Mouse (Mus musculus) right cerebral cortex, postnatal 4 days (tissue): ENCODE measurements around the gene Prelp.
"Not testable (repeated sequence)": the region's sequence is repeated elsewhere in the genome, so short reads cannot be mapped to it uniquely, and the experiment has no call there.

Experiments
- DNase-seq: peaks from one replicate; pipeline ENCODE4 v3.0.0-alpha.2; 2022

Prelp gene

DNA sequence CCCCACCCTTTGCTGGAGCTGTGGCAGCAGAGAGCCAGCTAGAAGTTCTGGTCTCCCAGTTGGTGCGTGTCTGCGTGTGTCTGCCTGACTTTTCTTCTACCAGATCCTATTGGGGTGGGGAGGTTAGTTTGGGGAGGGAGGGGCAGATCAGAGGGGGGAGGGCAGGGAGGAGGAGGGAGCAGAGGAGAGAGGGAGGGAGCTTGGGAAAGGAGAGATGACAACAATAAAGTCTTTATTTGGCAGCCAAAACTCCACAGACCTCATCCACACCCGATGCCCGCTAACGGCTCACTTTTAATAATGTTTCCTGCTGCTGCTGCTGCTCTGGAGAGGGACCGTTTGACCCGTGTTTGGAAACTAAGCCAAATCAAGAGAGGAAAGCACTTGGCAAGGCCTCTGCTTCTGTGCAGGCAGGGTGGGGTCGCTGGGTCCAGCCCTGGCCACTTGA lies at the start of gene Prelp:
TSS of gene Prelp (minus strand) at position 111 of the 448 bp plus-strand sequence.
- DNase-seq = no peak

DNA sequence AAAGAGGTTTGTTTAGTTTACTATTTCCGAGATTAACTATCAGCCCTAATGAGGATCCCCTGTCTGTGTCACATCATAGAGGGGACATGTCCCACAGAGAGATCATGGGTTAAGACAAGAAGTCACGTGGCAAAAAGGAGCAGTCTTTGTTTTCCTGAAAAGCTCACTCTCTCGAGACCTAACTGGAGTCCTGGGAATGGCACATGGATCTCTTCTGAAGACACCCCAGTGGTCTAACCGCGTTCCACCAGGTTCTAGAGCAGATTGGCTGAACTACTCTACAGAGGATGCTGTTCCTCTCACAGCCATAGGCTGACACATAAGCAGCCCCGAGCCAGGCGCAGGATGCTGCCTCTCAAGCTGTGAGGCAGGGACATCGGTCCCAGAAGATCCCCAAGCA lies 48.2 kb upstream of the Prelp start:
- DNase-seq = no peak

DNA sequence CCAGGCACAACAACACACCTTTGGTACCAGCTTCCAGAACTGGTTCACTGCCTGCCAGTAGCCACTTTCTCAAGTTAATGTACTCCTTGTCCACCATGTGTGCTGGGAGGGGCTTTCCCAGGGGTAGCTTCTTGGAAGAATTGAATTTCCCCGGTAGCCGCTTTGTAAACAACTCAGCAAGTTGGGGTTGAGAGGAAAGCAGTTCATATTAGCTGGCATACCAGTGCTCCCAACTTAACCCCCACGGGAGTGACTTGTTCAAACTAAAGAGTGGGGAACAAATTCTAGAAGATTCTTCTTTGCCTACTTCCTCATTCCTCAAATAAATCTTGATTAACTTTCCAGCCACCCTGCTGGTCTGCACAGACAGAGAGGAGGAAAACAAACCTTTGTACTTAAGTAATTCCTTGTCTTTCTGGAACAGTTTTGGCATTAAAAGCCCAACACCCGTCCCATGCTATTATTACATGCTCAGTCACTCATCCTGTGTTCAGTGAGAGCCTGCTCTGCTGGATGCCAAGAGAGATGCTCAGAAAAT lies 47.6 kb upstream of the Prelp start:
- no peak for DNase-seq

DNA sequence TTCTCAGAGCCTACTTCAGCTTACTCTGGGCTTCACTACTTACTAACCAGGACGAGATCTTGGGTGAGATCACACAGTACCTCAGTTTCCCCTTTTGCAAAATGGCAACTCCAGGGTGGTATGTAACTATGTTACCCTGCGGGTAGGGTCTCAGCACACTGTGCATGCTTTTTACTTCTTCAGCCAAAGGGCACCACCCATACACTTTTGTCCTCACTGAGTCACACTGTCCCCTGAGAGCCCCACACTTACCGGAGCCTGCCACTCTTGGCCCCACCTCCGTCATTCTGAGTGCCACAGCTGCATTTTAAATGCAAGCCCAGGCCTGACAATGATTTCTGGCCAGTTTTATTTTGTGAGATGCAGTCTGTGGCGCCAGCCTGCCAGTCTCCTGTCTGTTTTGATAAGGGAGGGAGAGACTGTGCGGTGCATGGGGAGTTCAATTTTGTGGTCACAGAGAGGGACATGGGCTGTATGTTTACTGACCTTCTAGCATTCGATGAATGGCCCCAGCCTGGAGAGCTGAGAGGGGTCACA lies 46.3 kb upstream of the Prelp start:
- no peak for DNase-seq

DNA sequence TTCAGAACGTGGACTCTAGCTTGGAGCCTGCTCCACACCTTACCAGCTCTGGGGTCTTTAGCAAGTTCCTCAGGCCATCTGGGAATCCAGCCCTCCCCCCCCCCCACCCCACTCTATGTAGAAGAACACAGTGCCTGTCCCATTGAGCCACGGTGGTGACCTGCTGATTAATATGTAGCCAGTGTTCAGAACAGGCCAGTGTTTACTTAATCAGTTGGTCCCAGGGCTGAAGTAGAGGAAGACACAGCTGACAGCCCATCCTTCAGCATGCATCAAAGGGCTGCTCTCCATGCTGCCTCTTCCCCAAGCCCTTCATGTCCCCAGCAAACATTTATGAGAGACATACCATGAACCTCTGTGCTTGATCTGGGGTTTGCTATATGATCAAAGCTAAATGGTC lies 44.8 kb upstream of the Prelp start:
- no peak for DNase-seq

DNA sequence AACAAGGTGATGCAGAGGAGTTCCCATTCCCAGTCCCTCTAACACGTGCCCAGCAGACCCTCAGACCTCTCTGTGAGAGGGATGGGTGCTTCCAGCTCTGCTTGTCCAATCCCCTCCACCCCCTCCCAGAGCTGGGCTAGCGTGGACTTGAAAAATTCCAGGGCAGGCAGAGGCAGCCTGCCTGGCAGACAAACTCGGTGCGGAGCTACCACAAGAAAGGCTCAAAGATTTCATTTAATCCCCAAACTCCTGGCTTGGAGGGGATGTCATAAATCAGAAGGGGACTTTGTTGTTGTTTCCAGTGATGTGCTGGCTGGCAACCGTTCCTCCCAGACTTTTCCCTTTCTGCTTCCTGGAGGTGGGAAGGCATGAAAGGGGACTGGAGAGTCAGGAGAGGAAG lies 44.1 kb upstream of the Prelp start:
- no peak for DNase-seq

DNA sequence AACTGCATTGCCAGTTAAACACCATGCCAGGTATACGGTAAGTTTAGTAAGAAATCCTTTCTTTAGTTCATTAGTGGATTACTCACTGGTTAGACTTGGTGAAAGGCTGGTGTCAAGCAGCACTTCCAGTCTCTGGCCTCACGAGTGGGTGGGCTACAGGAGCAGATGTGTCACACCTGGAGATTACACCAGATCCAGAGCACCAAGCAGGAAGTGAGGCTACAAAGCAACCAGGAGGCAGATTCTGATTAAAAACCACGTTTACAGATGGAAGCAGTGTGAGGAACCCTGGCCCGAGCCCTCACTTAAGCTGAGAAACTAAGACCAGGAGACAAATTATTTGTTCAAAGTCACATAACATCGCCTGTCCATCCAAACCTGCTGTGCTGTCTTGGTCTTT lies 43.5 kb upstream of the Prelp start:
- DNase-seq = no peak

DNA sequence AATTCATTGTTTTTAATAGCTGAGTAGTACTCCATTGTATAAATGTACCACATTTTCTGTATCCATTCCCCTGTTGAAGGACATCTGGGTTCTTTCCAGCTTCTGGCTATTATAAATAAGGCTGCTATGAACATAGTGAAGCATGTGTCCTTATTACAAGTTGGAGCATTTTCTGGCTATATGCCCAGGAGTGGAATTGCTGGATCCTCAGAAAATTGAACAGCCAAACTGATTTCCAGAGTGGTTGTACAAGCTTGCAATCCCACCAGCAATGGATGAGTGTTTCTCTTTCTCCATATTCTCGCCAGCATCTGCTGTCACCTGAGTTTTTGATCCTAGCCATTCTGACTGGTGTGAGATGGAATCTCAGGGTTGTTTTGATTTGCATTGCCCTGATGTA lies 42.4 kb upstream of the Prelp start:
- not testable (repeated sequence) for DNase-seq

DNA sequence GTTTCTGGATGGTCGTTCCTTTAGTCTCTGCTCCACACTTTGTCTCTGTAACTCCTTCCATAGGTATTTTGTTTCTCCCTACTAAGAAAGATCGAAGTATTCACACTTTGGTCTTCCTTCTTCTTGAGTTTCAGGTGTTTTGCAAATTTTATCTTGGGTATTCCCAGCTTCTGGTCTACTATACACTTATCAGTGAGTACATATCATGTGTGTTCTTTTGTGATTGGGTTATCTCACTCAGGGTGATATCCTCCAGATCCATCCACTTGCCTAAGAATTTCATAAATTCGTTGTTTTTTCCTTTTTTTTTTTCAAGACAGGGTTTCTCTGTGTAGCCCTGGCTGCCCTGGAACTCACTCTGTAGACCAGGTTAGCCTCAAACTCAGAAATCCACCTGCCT lies 41.9 kb upstream of the Prelp start:
- DNase-seq = not testable (repeated sequence)

DNA sequence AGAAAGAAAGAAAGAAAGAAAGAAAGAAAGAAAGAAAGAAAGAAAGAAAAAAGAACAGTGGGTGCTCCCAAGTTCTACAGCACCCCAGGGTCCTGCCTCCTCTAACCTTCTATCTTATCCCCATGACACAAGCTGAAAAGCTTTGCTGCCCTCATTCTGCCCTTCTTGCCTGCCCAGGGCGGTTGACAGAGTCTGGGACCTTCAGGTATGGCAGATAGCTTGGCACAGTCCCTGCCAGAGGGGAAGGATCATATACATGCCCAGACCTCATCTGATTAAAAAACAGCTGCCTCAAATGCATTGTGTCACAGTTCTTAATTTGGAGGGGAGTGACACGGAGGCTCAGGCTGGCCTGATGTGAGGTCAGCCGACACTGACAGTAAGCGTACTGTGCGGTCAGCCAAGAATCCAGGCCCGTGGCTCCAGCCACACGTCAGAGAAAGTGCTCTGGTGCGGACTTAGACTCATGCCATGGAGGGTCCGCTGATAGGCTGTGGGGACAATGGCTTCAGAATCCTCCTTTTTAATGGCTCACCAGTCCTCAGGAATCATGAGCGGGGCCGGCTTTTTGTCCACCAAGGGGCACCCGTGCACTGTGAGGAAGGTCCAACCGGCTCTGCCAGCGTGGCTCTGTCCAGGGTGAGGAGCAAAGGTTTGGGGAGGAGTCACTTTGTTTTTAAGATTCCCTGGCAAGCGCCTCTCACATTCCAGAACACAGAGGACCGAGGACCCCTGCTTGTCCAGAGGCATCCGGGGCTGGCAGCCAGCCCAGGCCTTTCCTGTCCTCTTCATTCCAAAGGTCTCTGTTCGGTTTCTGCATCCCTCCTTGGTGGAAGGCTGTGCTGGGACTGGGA lies 40.3 kb upstream of the Prelp start:
- DNase-seq = peak; percentile 42

DNA sequence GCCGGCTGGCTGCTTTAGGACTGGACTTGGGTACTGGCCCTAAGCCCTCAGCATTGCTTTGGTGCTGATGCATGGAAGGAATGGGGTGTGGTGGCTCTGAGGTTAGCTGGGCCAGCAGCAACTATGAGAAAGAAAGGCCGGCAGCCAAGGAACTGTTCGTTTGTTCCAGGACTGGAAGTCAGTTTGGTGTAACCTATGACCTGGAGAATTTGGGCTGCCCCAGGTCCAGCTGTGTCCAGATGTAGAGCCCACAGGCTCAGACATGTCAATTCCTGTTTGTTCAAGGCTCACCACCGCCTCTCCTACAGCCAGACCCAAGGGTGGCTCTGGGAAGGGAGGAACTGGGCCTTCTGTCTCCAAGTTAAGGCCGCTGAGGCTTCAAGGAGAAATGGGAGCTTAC lies 38.3 kb upstream of the Prelp start:
- DNase-seq = no peak

DNA sequence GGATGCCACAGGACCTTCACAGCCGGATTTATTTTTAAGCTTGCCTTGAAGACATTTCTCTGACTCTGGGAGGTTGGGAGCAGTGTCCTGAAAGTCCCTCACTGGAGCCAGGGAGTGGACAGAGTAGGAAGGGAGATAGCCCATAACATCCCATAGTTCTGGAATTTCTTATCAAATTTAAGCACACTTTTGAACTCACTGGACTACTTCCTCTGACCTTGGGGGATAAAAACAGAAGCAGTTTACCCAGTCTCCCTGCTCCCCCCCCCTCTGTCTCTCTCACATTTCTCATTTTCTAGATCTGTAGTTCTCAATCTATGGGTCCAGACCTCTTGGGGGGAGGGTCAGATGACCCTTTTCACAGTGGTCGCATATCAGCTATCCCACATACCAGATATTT lies 32.8 kb upstream of the Prelp start:
- DNase-seq = no peak

DNA sequence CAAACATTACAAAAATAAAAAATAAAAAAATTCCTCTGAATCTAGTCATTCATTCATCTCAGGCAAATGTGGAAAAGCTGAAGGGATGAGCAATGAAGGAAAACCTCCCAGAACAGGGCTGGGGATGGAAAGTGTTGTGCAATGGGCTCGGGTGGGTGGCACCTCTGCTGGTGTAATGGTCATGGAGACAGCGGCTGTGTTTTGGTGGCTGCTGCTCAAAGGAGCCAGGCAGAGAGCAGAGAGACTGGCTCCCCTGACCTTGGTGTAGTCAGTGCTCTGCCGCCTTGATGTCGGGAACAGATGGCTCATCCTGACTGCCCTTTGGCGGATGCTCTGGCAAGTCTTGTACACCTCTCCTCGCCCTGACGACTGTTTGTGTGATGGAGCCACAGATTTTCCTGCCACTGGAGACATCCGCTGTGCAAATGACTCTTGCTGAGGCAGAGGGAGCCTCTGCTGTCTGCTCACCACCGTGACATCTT lies 32.1 kb upstream of the Prelp start:
- no peak for DNase-seq

DNA sequence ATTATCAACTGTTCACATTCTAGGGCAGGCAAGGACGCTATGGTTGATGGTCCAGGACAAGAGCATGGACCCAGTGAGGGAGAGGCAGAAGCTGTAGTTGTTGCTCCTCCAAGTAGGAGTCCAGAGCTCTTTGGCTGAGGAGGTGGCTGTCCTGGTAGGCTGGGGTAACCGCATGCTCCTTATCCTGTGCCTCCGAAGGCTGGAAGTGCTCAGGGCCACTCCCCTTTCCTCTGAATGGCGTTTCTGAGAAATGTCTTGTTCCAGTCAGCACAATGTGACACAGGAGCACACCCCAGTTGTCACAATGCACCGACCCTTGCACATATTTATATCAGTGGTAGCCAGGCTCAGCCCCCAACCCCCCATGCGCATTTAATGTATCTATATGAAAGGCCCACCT lies 30.4 kb upstream of the Prelp start:
- no peak for DNase-seq

DNA sequence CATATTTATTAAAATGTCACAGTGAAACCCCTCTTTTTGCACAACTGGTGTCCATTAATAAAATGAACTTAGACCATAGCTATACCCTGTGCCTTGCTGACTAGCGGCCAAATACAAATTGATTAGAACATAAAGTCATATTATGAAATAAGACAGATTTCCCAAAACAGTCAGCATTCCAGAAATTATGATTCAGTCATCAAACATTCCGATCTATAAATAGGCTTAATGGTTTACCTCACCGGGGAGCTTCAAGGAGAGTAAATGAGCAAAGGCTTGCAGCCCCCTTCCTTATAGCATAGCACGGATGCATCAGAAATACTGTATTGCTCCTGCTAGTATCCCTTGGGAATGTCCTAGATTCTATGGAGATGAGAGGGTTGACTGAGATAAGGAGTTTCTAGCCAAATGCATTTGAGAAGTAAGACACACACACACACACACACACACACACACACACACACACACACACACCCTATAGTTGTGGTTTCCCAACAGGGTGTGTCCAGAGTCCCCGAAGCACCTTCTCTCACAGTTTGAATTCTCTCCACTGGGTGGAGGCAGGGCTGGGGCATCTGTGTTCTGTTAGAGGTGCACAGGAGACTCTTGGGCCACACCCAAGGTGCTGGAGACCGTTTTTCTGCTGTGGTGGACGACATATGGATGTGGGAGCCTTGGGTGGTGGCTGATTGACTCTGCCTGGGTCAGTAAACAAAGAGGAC lies 29.0 kb upstream of the Prelp start:
- no peak for DNase-seq

DNA sequence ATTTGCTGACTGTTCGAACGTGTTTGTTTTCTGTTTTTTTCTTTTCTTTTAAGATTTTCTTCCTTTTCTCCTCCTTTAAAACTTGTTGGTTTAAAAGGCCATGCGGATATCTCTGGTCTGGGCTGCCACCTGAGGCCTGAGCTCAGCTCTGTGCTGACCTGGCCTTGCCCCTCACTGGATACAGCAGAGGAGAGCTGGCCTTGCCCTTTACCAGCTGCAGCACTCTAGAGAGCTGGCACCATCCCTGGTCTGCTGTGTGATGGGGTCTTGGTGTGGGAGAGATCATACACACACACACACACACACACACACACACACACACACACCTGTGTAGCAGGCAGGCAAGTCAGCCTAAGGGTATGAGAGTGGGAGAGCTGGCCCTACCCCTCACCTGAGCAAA lies 23.9 kb upstream of the Prelp start:
- no peak for DNase-seq

DNA sequence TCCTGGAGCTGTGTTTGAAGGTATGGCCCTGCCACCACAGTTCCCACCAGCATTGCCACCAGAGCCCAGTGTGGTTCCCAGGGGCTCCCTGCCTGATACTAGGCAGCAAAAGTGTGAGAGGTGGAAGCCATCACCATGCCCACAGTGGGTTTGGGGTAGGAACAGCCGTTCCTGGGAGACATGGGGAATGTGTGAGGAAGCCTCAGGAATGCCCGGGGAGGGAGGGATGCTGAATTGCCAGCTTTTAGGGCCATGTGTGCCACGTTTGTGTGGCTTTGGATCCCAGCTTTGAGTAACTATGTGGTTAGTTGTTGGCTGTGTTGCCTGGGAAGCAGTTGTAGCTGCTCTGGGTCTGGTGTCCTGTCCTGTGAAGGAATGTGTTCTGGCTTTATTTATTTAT lies 20.7 kb upstream of the Prelp start:
- DNase-seq = no peak

DNA sequence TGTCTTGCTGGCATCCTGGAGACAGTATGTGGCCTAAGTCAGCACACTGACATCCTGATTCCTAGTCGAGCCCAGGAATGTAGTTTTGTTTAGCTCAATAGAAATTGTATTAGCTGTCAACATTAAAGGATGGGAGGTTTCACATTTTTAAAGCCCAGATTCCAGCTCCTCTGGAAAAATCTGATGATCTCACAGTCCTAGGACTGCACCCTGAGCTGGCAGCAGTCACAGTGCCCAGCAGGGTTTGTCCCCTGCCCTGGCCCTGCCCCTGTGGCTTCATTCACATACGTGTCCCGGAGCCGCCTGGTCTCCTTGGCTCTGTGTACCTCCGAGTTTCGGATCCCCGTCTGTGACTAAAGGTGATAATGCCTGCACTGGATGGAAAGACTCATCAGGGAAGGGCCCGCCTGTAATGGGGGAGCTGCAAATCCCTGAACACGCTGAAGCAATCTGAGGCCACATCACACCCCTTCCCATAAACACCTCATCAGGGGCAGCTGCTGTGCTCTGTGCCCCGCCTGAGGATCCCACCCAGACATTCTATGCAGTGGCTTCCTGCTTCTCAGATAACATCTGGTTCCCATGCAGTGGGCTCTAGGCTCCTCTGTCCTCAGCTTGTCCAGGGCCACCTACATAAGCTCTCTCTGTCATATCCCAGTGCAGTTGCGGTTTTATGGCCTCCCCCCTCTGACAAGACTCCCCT lies 20.1 kb upstream of the Prelp start:
- DNase-seq = no peak

DNA sequence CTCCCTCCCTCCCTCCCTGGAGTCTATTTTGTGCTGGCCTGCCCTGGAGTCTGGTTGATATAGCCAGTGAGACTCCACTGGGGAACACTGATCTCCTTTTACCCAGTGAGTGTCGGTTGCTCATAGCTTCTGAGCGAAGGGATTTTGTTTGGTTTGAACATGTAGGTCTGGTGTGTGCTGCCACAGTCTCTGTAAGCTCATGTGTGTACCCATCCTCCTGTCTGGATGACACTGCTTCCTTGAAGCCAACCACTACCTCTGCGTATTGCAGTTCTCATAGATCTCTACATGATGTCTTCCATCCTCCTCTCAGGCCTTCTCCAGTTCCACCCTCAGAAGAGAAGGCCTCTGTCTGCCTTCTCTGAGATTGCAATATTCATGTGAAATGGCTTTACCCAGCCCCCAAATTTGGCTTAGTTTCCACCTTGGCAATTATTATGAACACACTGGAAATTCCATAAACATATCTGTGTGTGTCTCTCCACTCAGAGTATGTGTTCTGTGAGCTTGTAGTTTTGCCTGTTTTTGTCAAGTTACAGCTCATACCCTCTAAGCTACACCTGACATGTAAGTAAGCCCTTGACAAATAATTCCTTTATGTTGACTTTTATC lies 19.4 kb upstream of the Prelp start:
- DNase-seq = no peak

DNA sequence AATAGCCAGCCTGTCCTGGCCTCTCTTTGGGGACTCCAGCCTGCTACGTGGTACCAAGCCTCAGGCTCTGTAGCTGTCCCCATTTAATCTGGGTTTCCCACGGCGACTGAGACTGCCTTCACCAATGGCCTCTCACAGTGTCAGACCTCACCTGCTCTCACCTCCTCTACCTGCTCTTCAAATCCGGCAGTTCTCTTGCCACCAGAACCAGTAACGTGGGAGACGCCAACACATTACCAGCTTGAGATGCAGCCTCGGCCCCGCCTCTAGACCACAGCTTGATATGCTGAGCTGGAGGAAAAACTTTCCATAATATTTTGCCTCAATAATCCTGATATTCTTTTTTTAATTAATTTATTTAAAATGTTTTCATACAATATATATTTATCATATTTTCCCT lies 18.5 kb upstream of the Prelp start:
- DNase-seq = no peak

DNA sequence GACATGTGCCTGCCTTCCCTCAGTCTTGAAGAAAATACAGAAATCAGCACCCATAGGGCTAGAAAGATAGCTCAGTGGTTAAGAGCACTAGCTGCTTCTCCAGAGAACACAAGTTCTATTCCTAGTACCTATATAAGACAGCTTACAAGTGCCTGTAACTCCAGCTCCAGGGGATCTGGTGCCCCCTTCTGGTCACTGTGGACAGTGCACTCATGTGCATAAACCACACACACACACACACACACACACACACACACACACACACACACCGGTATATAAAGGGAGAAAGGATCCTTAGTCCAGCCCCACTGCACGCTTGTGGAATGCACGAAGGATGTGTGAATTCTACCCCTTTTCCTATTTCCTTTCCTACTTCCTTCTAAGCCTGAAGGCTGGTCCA lies 15.0 kb upstream of the Prelp start:
- no peak for DNase-seq

DNA sequence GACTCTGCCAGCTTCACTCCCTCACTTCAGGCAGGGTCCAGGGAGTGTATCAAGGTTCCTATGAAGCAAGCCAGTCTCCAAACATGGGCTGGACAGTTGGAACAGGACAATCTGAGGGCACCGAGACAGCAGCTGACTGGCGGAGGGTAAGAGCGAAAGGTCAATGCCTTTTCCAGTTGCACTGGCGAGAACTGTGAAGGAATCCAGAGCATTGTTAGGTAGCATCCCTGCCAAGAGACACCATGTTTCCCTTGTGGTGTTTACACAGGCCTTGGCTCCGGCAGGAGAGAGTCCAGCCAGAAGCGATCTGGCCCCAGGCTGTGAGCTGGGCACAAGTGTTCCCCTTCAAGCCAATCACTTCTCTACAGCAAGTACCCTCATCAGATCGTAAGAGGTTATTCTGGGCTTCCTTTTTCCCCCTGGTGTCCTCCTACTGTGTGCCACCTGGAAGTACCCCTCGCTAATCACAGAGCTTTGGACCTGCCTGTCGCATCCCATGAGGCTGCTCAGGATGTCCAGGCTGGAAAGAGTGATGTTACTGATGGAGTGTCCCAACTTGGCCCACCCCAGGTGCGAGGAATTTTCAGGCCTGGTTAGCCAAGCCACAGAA lies 13.2 kb upstream of the Prelp start:
- no peak for DNase-seq
